Mouse (Mus musculus): Measurements from ENCODE around the gene Il1rapl1. TPM values are rescaled to one million over a fixed set of nuclear protein-coding genes. Genes with fewer than 3 reads are reported as not detected.

Il1rapl1 gene
- total and polyA plus RNA-seq, 3 experiments: not detected

DNA sequence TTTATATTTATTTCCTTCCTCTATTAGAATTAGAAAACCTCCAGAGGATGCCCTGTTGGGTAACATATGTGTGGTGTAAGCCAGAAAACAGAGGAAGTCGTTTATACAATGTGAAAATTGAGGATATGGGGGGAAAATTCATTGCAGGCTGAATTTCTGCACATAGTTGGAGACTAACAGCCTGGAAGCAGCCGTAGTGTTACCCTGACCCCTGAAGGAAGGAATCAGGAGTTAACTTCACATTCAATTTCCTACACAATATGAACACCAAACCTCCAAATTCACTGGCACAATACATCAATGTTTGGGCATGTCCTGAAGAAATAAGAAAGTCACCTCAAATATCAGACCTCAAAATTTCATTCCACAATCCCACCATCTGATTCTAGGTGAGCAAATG is 3.2 kb downstream of the Il1rapl1 start:
- Histone ChIP-seq H3K27ac (ENCODE audit: insufficient read depth, low read depth) (no peak overlapping the region), H3K79me2 (replicated peaks; ENCODE audit: control insufficient read depth, extremely low read depth, insufficient read depth, poor library complexity, severe bottlenecking) (no peaks in the 10 kb centered on the region), H3K36me3 (replicated peaks in 1 of 2; ENCODE audit: control insufficient read depth in 1 of 2, insufficient read depth in 1 of 2, low read length in 1 of 2) (no peaks in the 10 kb centered on the region), H3K4me3 (replicated peaks in 1 of 3; ENCODE audit: low read depth in 2 of 3, low read length in 2 of 3, poor library complexity in 1 of 3) (no peak overlapping the region), H3K9me3 (replicated peaks; ENCODE audit: low read length) (no peaks in the 10 kb centered on the region), H3K4me1 (ENCODE audit: control insufficient read depth in 1 of 2, insufficient read depth in 2 of 2) (no peaks in the 10 kb centered on the region), H3K27me3 (replicated peaks) (no peaks in the 10 kb centered on the region), H3K9ac (ENCODE audit: insufficient read depth, low read depth) (no peak overlapping the region), H3K4me2 (ENCODE audit: insufficient read depth, low read depth, poor library complexity, severe bottlenecking) (no peak overlapping the region)
- TF ChIP-seq CHD2 (IDR thresholded peaks at IDR 0.05; ENCODE audit: low read length): no peak
- TF ChIP-seq HCFC1 (IDR thresholded peaks at IDR 0.05; ENCODE audit: low read depth, low read length): no peak
- no peak for TF ChIP-seq SIN3A (IDR thresholded peaks at IDR 0.05; ENCODE audit: low read length)
- no peak for TF ChIP-seq ZNF384 (IDR thresholded peaks at IDR 0.05; ENCODE audit: low read depth, low read length)
- dilution Hi-C loops (cut with MboI; ENCODE audit: extremely low pct_ligation_motif_present, extremely low pct_unique_long_range_greater_than_20kb, low sequenced_read_pairs): no loop called here
- DNase-seq (ENCODE audit: extremely low read depth): no peak
- in situ Hi-C loops (cut with MboI; ENCODE audit: low pct_ligation_motif_present, low pct_unique_long_range_greater_than_20kb, low sequenced_read_pairs): no loop called here

DNA sequence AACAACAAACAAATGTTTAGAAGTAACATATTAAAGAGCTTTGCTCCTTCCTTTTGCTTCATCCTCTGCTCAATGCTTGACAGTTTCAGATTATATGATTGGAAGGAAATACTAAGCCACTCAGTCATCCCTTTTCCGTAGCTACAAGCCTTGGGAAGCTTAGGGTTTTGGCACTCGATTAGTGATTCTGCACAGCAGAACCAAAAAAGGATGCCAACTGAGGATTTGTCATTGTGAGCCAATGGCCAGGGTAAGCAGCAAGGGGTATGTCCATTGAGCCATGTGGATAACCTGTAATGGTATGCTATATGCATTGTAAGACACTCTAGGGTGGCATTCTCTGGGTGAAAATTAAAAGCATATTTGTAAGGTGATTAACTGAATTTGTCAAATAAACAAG is 5.7 kb downstream of the Il1rapl1 start:
- Histone ChIP-seq H3K36me3 (replicated peaks in 1 of 2; ENCODE audit: control insufficient read depth in 1 of 2, insufficient read depth in 1 of 2, low read length in 1 of 2) (no peaks in the 10 kb centered on the region), H3K4me2 (ENCODE audit: insufficient read depth, low read depth, poor library complexity, severe bottlenecking) (no peak overlapping the region), H3K4me3 (replicated peaks in 1 of 3; ENCODE audit: low read depth in 2 of 3, low read length in 2 of 3, poor library complexity in 1 of 3) (no peak overlapping the region), H3K9me3 (replicated peaks; ENCODE audit: low read length) (no peaks in the 10 kb centered on the region), H3K27ac (ENCODE audit: insufficient read depth, low read depth) (no peak overlapping the region), H3K4me1 (ENCODE audit: control insufficient read depth in 1 of 2, insufficient read depth in 2 of 2) (no peaks in the 10 kb centered on the region), H3K27me3 (replicated peaks) (no peaks in the 10 kb centered on the region), H3K9ac (ENCODE audit: insufficient read depth, low read depth) (no peak overlapping the region), H3K79me2 (replicated peaks; ENCODE audit: control insufficient read depth, extremely low read depth, insufficient read depth, poor library complexity, severe bottlenecking) (no peaks in the 10 kb centered on the region)
- in situ Hi-C loops (cut with MboI; ENCODE audit: low pct_ligation_motif_present, low pct_unique_long_range_greater_than_20kb, low sequenced_read_pairs) (no loop called here), dilution Hi-C loops (cut with MboI; ENCODE audit: extremely low pct_ligation_motif_present, extremely low pct_unique_long_range_greater_than_20kb, low sequenced_read_pairs) (no loop called here)
- no peak for DNase-seq (ENCODE audit: extremely low read depth)
- TF ChIP-seq SMC3 (IDR thresholded peaks at IDR 0.05; ENCODE audit: low read depth, low read length) (no peak), UBTF (IDR thresholded peaks at IDR 0.05; ENCODE audit: low read depth, low read length) (no peak), RAD21 (IDR thresholded peaks at IDR 0.05; ENCODE audit: low read depth, low read length) (no peak), PAX5 (IDR thresholded peaks at IDR 0.05; ENCODE audit: low read length) (no peak), KAT2A (IDR thresholded peaks at IDR 0.05; ENCODE audit: insufficient replicate concordance, low read length) (no peak), CHD2 (IDR thresholded peaks at IDR 0.05; ENCODE audit: low read length) (no peak), CTCF (conservative IDR thresholded peaks at IDR 0.05 in 1 of 2, IDR thresholded peaks at IDR 0.05 in 1 of 2; ENCODE audit: low read depth in 2 of 2, low read length in 2 of 2) (no peak), SIN3A (IDR thresholded peaks at IDR 0.05; ENCODE audit: low read length) (no peak), ZC3H11A (IDR thresholded peaks at IDR 0.05; ENCODE audit: low read depth, low read length) (no peak), MAZ (IDR thresholded peaks at IDR 0.05; ENCODE audit: low read depth, low read length) (no peak), USF2 (conservative IDR thresholded peaks at IDR 0.05; ENCODE audit: low read depth, low read length) (no peak), POLR2A (IDR thresholded peaks at IDR 0.05; ENCODE audit: low read depth, low read length) (no peak)

DNA sequence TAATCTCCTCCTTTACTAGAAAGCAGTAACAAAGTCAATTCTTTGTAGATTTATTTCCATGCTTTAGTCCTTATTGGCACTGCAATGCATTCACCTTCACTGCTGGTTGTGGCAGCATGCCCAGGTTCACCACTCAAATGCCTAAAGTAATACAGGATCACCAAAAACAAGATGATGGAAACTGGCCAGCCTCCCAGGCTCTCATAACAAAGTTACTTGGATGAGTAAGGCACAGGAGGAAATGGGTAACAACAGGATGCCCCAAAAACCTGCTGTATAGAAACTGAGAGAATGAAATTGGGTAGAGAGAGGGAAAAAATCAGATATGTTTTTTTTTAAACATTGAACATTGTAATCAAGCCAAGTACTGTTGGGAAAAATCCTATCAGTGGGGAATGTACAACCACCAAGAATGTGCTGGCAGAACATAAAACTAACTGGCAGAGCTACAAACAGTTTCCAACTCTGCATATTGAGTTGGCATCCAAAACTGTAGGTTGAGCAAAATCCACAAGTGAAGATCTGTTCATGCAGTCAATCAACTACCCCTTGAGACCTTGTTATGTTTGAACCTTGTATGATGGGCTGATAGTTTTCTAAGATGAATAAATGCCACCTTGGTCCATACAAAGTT is 21.4 kb downstream of the Il1rapl1 start:
- dilution Hi-C loops (cut with MboI; ENCODE audit: extremely low pct_ligation_motif_present, extremely low pct_unique_long_range_greater_than_20kb, low sequenced_read_pairs): no loop called here
- Histone ChIP-seq H3K4me3 (replicated peaks in 1 of 3; ENCODE audit: low read depth in 2 of 3, low read length in 2 of 3, poor library complexity in 1 of 3) (no peak overlapping the region), H3K36me3 (replicated peaks in 1 of 2; ENCODE audit: control insufficient read depth in 1 of 2, insufficient read depth in 1 of 2, low read length in 1 of 2) (no peaks in the 10 kb centered on the region), H3K4me1 (ENCODE audit: control insufficient read depth in 1 of 2, insufficient read depth in 2 of 2) (no peaks in the 10 kb centered on the region), H3K9ac (ENCODE audit: insufficient read depth, low read depth) (no peak overlapping the region), H3K9me3 (replicated peaks; ENCODE audit: low read length) (no peaks in the 10 kb centered on the region), H3K27me3 (replicated peaks) (no peaks in the 10 kb centered on the region), H3K4me2 (ENCODE audit: insufficient read depth, low read depth, poor library complexity, severe bottlenecking) (no peak overlapping the region), H3K27ac (ENCODE audit: insufficient read depth, low read depth) (no peak overlapping the region), H3K79me2 (replicated peaks; ENCODE audit: control insufficient read depth, extremely low read depth, insufficient read depth, poor library complexity, severe bottlenecking) (no peaks in the 10 kb centered on the region)
- DNase-seq (ENCODE audit: extremely low read depth): no peak
- TF ChIP-seq RCOR1 (conservative IDR thresholded peaks at IDR 0.05; ENCODE audit: low read depth, low read length) (no peak), RAD21 (IDR thresholded peaks at IDR 0.05; ENCODE audit: low read depth, low read length) (no peak), POLR2A (IDR thresholded peaks at IDR 0.05; ENCODE audit: low read depth, low read length) (no peak), E2F4 (IDR thresholded peaks at IDR 0.05; ENCODE audit: insufficient replicate concordance, low read depth, low read length) (no peak), TCF12 (IDR thresholded peaks at IDR 0.05; ENCODE audit: low read depth, low read length) (no peak), CHD2 (IDR thresholded peaks at IDR 0.05; ENCODE audit: low read length) (no peak), EP300 (IDR thresholded peaks at IDR 0.05; ENCODE audit: low read length) (no peak), ZNF384 (IDR thresholded peaks at IDR 0.05; ENCODE audit: low read depth, low read length) (no peak), NELFE (IDR thresholded peaks at IDR 0.05; ENCODE audit: low read depth, low read length) (no peak), ELF1 (IDR thresholded peaks at IDR 0.05; ENCODE audit: low read depth, low read length) (no peak), BHLHE40 (IDR thresholded peaks at IDR 0.05; ENCODE audit: low read depth, low read length) (no peak)
- in situ Hi-C loops (cut with MboI; ENCODE audit: low pct_ligation_motif_present, low pct_unique_long_range_greater_than_20kb, low sequenced_read_pairs): no loop called here

Measured in CH12.LX (cell line).